Mouse (Mus musculus): ENCODE data around the gene Ccdc187.

- TF ChIP-seq ZC3H11A (IDR thresholded peaks at IDR 0.05; ENCODE audit: borderline replicate concordance, low read depth, low read length) (no peak), ZNF384 (IDR thresholded peaks at IDR 0.05; ENCODE audit: low read depth, low read length) (no peak), MAFK (IDR thresholded peaks at IDR 0.05; ENCODE audit: insufficient read depth, low read depth, low read length) (no peak), HCFC1 (IDR thresholded peaks at IDR 0.05; ENCODE audit: borderline replicate concordance, insufficient read depth, low read length) (no peak)
Observed at GRCm38 (mm10) chr2:26198488-26198887, 95.9 kb downstream of the Ccdc187 start.
